Mouse (Mus musculus) 416B (cell line): ENCODE measurements around the gene Megf9.

Experiments
- DNase-seq: peaks from one replicate; pipeline ENCODE4 v3.0.0; 2011; ENCODE audit warnings: low read depth

Gene Megf9

DNA sequence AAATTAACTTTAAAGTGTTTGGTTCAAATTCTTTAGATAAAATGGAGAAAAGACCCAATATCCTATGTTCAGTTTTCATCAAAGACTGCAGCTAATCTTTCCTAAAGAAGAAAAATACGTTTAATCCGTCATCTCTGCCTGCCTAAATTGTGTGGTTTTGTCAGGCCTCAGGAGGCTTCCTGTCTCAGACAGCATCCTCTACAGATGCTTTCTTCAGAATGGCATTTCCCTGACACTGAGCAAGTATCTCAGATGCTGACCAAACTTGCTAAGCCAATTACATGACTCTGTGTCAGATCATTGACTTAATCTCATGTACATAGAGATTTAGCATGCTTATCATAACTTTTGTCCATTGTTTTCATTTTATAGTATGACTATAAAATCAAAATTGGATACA, 11.4 kb downstream of the Megf9 start:
- no peak for DNase-seq

DNA sequence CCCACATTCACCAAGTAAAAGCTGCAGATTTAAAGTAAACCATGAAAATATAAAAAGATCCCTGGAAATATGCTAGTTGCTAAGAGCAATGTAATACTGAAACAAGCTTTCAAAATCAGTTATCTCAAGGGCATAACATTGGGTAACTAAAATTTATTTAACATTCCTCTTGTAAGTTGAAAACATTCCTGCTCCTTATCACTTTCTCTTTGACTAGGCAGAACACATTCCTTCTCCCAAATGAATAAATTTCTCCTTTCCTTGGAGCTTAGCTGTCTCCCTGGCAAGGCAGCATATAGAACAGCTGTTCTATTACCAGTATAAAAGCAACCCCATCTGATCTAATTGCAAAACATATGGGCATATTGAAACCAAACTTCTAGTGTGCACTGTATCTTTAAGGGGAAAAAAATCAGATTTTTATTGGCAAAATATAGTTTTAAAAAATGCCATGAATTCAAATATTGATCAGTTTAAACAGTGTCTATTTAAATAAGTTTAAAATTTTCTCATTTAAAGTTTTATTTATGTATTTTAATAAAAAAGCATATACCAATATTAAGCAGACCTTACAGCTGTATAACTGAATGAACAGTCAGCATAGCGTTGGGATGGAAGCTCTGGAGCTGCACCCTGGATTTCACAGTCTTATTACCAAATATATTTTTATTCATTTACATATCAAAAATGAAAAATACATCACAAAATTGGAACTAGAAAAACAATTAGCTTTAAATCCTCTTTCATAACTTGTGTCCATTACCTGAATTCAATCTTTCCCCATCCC, 13.1 kb downstream of the Megf9 start:
- no peak for DNase-seq

GRCm38 (mm10) chr4:70517646-70518045, 17.1 kb downstream of the Megf9 start:
- no peak for DNase-seq

GRCm38 (mm10) chr4:70516289-70516688, 18.5 kb downstream of the Megf9 start:
- DNase-seq, result no peak

GRCm38 (mm10) chr4:70515514-70515913, 19.3 kb downstream of the Megf9 start:
- DNase-seq, result no peak

DNA sequence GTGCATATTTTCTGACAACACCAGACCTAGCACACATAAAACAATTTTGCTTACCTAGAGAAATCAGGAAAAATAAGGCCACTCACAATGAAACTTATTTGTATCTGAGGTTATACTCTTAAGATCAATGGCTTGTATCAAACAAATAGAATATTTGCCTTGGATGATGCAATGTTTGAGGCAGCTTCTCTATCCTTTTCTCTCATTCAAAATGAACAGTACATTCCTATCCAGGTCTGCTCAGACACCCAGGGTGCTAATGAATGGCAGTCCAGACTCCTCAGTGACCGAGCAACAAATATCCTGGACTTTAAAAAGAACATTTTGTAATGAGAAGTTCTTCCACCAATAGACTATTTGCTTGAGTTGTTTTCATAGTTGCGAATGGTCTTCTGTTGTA, 24.8 kb downstream of the Megf9 start:
- no peak for DNase-seq

DNA sequence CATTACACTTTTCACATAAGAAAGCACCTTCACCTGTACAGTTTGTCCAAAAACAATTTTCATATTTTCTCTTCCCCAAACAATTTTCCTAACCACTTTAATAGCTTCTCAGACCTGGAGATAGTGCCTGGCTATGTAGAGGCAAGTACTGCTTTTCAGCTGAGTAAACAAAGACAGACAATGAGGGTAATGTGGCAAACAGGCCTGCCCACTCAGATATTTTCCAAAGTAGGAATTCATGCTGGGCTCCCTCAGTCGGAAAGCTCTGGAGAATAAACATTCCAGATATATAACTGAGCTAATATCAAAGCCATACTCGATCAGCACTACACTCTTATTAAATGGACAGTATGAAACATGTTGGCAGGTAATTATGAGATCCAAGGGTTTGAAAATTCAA, 25.2 kb downstream of the Megf9 start:
- no peak for DNase-seq

DNA sequence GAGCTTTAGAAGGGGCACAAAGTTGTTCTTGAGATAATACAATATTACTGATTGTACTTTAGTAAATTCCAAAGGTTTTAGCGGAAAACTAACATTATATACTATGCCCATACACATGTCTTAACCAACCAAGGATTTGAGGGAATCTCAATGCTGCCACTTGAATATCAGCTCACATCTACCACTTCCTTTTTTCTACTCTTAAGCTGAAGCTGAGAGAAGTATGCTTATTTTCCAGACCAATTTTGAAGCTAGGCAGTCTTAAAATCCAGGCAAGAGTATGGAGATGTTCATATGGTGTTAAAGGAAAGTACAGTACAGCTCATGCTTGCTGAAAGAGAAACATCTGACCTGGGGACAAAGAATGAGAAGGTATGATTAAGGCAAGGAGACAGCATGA, 26.6 kb downstream of the Megf9 start:
- DNase-seq, result no peak

- no peak for DNase-seq
Observed at GRCm38 (mm10) chr4:70505951-70506350, 28.8 kb downstream of the Megf9 start.

GRCm38 (mm10) chr4:70503827-70504226, 31.0 kb downstream of the Megf9 start:
- DNase-seq, result no peak

DNA sequence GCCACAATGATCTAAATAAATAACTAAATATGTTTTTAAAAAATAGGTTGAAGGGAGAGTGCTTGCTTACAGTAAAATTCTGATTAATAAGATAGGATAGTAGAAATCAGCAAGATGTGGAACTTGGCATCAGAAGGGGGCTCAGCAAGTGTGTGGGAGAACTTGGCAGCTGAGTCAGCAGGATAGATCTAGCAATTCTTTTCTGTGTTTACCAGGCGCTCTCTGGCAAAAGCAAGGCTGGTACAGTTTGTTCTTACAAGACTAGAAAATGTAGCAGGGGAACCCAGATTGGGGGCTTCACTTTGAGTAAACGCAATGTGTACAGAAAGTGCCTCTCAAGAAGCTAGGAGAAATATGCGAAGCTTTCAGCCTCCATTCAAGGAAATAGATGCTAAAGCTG, 35.5 kb downstream of the Megf9 start:
- no peak for DNase-seq

DNA sequence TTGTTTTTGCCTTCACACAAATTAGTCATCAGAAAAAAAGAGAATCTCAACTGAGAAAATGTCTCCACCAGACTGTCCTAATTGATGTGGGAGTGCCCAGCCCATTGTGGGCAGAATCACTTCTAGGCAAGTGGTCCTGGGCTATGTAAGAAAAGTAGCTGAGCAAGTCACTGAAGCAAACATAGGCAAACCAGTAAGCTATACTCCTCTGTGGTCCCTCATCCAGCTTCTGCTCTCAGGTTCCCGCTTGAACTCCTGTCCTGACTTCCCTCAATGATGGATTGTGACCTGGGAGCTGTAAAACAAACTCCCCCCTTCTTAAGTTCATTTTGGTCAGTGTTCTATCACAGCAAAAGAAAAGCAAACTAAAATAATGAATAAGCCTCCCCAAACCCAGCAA, 37.8 kb downstream of the Megf9 start:
- DNase-seq, result no peak

GRCm38 (mm10) chr4:70489792-70490191, 45.0 kb downstream of the Megf9 start:
- DNase-seq, result no peak

DNA sequence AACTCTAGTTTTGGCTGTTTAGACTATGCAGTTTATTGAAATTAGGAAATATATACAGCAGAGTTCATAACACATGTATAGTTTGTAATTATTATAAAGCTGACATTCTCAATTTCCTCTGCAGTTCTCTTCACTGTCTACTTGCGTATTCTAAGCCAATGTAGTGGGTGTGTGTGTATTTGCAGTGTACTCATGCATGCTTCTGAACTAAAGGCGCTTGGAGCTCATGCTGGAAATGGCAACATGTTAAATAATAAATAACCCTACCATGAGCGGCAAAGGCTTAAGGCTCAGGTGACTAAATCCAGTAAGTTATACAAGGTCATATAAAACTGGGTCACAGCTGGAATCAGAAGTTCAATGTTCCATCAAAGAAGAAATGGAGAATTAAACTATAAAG, 46.4 kb downstream of the Megf9 start:
- no peak for DNase-seq

GRCm38 (mm10) chr4:70484134-70484533, 50.7 kb downstream of the Megf9 start:
- DNase-seq, result no peak

DNA sequence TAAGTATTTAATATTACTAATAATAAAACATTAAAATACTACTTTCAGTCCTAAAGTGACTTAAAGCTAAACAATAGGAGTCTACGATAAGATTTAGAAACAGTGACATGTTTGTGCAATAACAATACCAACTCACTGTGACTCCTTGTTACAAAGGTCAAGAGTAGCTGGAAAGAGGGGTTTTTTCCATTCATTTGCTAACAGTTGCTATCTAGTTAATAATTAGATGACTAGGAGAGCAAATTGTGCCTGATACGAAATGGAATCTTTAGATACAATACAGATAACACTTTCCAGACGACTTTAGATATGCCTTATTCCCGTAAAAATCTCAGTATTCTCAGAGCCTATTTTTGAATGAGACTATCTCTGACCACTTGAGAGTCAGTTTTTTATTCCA, 52.9 kb downstream of the Megf9 start:
- DNase-seq, result no peak

- no peak for DNase-seq
Observed at GRCm38 (mm10) chr4:70471398-70471797, 63.4 kb downstream of the Megf9 start.

GRCm38 (mm10) chr4:70465921-70466689, 68.7 kb downstream of the Megf9 start:
- no peak for DNase-seq

GRCm38 (mm10) chr4:70463302-70463701, 71.5 kb downstream of the Megf9 start:
- DNase-seq, result no peak

- DNase-seq, result no peak
Observed at GRCm38 (mm10) chr4:70461416-70461815, 73.4 kb downstream of the Megf9 start.

DNA sequence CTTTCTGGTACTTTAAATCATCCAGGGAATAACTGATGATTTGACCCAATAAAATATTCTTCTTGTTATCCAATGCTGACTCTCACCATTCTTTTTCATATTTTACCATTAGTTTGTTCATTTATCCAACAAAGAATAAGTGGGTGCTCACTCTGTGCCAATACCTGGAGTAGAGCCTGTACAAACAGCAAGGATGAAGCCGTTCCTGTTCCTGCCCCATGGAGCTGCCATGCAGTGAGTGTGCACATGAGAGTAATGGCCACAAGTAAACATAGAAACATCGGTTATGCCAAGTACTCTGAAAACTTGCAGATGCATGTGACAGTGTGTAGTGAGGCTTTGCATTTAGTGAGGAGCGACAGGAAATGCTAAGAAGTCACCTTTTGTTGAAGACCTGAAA, 82.6 kb downstream of the Megf9 start:
- DNase-seq, result no peak

- peak; percentile 58 for DNase-seq
Observed at GRCm38 (mm10) chr4:70451750-70452149, 83.0 kb downstream of the Megf9 start.

GRCm38 (mm10) chr4:70449668-70450067, 85.1 kb downstream of the Megf9 start:
- DNase-seq, result peak; percentile 12

DNA sequence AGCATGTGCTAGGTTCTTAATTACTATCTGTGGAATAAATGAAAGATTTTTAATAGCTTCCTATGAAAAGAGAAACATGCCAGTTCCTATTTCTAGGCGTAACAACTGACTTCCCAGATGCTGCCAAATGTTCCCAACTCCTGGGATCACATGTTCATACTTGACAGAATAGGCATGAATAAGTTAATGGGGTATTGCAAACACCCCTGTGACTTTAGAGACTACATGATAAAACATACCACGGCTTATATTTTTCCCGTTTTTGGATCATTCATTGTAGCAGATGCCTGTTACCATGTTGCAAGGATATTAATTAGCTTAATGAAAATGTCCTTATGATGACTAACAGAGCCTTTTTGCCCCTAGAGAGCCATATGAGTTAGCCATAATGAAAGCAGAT, 88.0 kb downstream of the Megf9 start:
- DNase-seq, result no peak
